Mouse (Mus musculus) Patski (cell line): Measurements from ENCODE around the gene Ifi27. TPM values are rescaled to one million over a fixed set of nuclear protein-coding genes. Genes with fewer than 3 reads are reported as not detected.

Source experiments
- ATAC-seq: fragments of 100-300 bp; one replicate; pipeline ENCODE4 v1.8.0; 2021
- CTCF ChIA-PET: fragments of 350-600 bp; sonication (Branson Sonifier 250); formaldehyde crosslinking; loops from one replicate; lab custom pipeline; 2022; ENCODE audit warnings: inconsistent platforms; lab: Charles Lee
- POLR2A ChIA-PET: fragments of 350-600 bp; sonication (Branson Sonifier 250); formaldehyde crosslinking; loops from one replicate; lab custom pipeline; 2022; ENCODE audit warnings: antibody characterized with exemption, inconsistent platforms; lab: Charles Lee
- DNase-seq: peaks from one replicate; pipeline ENCODE4 v3.0.0-alpha.2; 2011; ENCODE audit warnings: low read depth, low spot score
- H3K27me3 ChIP-seq: fragments of 371-371 bp; one replicate; pipeline ENCODE4 v1.5.1; 2021
- CTCF ChIP-seq: fragments of 100-300 bp; IDR thresholded peaks from one replicate; pipeline ENCODE4 v1.5.1; 2021
- in situ Hi-C: fragments of 300-500 bp; cut with MboI; formaldehyde crosslinking; loops from 3 replicates; pipeline ENCODE4 v1.11.1; 2018; ENCODE audit warnings: low pct_unique_long_range_greater_than_20kb, mixed read lengths
- polyA plus RNA-seq: library from polyadenylated mRNA; unstranded; gene quantifications from one replicate; pipeline ENCODE4 v1.2.3, GENCODE M21; 2021

Ifi27 gene
- polyA plus RNA-seq, 1 experiment from 2014 or later: 83.4 TPM

DNA sequence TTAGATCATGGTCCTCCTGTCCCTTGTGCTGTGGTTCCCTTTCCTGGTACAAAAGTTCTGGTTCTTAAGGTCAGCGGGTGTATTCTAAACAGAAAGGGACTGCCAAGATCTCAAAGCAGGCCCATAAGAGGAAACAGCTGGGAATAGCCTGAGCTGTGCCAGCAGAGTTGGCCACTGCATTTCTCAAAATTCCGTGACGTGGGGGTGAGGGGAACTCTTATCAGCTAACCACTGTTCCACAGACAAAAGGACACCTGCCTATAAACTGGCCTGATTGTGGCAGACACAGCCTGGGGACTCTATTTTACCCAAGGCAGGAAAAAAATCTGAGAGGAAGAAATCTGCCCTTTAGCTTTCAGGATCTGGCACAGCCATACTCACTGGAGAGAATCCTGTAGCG lies 53.3 kb downstream of the Ifi27 start:
- in situ Hi-C loops: loop anchor here (25.0 kb wide), 1 partner anchor 350 kb away; no protein-coding TSS in a partner anchor
- ChIA-PET CTCF (interaction anchor here (1.7 kb wide), 1 partner anchor 53 kb away, joined by 3 read pairs; the partner anchor contains the start of gene Ifi27), POLR2A (no interaction called here)
- DNase-seq: no peak
- H3K27me3 ChIP-seq: peaks cover 31% of the 10 kb centered on the region
- no peak for ATAC-seq
- no peak for TF ChIP-seq CTCF

DNA sequence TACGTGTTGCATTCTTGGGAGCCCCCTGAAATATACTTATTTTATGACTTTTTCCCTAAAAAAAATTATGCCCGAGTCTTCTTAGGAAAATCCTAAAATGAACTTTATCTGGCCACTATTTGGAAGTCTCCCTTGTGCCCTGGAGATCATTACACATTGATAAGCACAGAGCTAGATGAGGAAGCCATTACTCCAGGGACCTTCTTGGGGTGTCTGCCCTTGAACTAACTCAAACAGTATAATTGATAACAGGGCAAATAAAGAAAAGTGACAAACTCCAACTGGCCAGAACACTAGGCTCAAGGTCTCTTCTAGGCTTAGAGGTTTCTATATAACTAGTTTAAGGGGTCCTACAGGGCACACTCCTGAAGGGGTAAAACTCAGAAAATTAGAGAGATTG lies 53.7 kb downstream of the Ifi27 start:
- ChIA-PET POLR2A (no interaction called here), CTCF (interaction anchor here (1.7 kb wide), 1 partner anchor 54 kb away, joined by 3 read pairs; the partner anchor contains the start of gene Ifi27)
- in situ Hi-C loops: loop anchor here (25.0 kb wide), 1 partner anchor 350 kb away; no protein-coding TSS in a partner anchor
- peaks cover 31% of the 10 kb centered on the region for H3K27me3 ChIP-seq
- no peak for TF ChIP-seq CTCF
- ATAC-seq (no peak), DNase-seq (no peak)

Other genes with a start within 250 kb of the Ifi27 start
- gene Prima1, start 192.1 kb upstream of the Ifi27 start, polyA plus RNA-seq: 0.28 TPM
- gene Fam181a, start 123.2 kb upstream of the Ifi27 start, polyA plus RNA-seq: not detected
- gene Asb2, start 78.2 kb upstream of the Ifi27 start, polyA plus RNA-seq: 0.04 TPM
- gene Otub2, start 45.5 kb upstream of the Ifi27 start, polyA plus RNA-seq: 7.6 TPM
- 2.0 TPM for gene 9330161L09Rik, start 26.4 kb upstream of the Ifi27 start, polyA plus RNA-seq
- 71.3 TPM for gene Ddx24, start 8.4 kb upstream of the Ifi27 start, polyA plus RNA-seq
- gene Ifi27l2a, start 9.5 kb downstream of the Ifi27 start, polyA plus RNA-seq: 3.2 TPM
- not detected for gene Ifi27l2b, start 23.0 kb downstream of the Ifi27 start, polyA plus RNA-seq
- 10.6 TPM for gene Ppp4r4, start 98.1 kb downstream of the Ifi27 start, polyA plus RNA-seq
- gene Serpina10, start 197.2 kb downstream of the Ifi27 start, polyA plus RNA-seq: 109 TPM
- gene Serpina6, start 223.0 kb downstream of the Ifi27 start, polyA plus RNA-seq: 46.6 TPM
- gene Serpina16, start 241.9 kb downstream of the Ifi27 start, polyA plus RNA-seq: 1.4 TPM